Mouse (Mus musculus): ENCODE results near the gene Ero1lb. TPM values are rescaled to one million over a fixed set of nuclear protein-coding genes. Genes with fewer than 3 reads are reported as not detected.

Ero1lb gene
- total RNA-seq, 2 experiments from 2014 or later, result 13.8 to 14.6 TPM

Other genes with a start within 250 kb of the Ero1lb start
- 10 to 100 TPM; 17.7 to 20.5 TPM for gene Actn2, start 225.1 kb upstream of the Ero1lb start, total RNA-seq (2021)
- 10 to 100 TPM; 31.0 to 35.0 TPM for gene Heatr1, start 170.8 kb upstream of the Ero1lb start, total RNA-seq (2021)
- gene Lgals8, start 100.9 kb upstream of the Ero1lb start, total RNA-seq (2021), result 10 to 100 TPM; 35.0 to 39.4 TPM
- under 1 TPM; 0.17 to 0.18 TPM for gene Edaradd, start 45.4 kb upstream of the Ero1lb start, total RNA-seq (2021)
- gene Prl2c3, start 234.2 kb downstream of the Ero1lb start, total RNA-seq (2021), result not detected